Mouse (Mus musculus) neutrophil, adult 65 days (primary cell): ENCODE results near the gene Ano4. TPM values are rescaled to one million over a fixed set of nuclear protein-coding genes. Genes with fewer than 3 reads are reported as not detected.

Source experiments
- total RNA-seq: library from RNA; stranded (reverse); gene quantifications from 2 replicates; pipeline ENCODE4 v1.2.4, GENCODE M21; 2023

Ano4 gene
- not detected in 2 replicates for total RNA-seq

DNA sequence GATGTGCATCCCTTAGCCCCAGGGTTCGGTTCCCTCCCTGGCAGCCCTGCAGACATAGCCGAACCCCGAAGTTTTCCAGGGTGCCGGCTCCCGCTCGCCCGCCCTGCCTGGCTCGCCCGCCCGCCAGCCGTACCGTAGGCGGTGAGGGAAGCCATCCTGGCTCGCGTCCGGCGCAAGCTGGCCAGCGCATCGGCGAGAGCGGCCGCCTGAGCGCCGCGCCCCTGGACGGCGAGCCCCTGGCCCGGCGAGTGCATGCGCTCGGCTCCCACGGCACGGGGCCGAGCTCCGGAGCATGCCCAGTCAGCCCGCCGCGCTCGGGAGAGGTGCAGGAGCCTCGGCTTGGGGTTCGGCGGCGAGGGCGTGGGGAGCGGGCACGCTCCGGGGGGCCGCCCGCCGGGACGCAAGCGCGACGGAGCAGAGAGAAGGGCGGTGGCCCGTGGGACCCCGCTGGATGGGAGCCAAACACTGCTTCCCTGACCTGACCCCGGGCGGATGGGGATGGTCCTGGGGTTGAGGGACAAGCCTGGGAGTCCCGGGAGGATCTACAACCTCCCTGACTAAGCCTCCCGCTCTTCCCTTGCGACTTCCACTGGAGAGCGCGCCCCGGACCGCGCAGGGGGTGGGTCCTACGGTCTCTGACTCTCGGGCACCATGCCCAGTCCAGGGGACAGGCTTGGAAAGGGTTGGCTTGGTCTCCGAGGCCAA, at the start of gene Ano4:
Ano4 (minus strand) TSS at position 272 of the 705 bp plus-strand sequence.

Other genes with a start within 250 kb of the Ano4 start
- gene Gas2l3, start 99.2 kb upstream of the Ano4 start, total RNA-seq = 20.4 and 36.2 TPM in 2 replicates
- not detected in 2 replicates for gene Nr1h4, start 188.8 kb upstream of the Ano4 start, total RNA-seq